Mouse (Mus musculus) liver, embryonic 14.5 days (tissue): Measurements from ENCODE around the gene Bud31. TPM values are rescaled to one million over a fixed set of nuclear protein-coding genes. Genes with fewer than 3 reads are reported as not detected.

Experiments
- ATAC-seq: fragments of 200-750 bp; cut with Nextera tagmentation; 2 replicates; pipeline ENCODE4 v1.8.0; 2017; ENCODE audit warnings: moderate number of reproducible peaks, mild to moderate bottlenecking, moderate library complexity; ENCODE audit not compliant: insufficient read depth
- DNase-seq, 3 experiments: peaks; one replicate each; pipeline ENCODE4 v3.0.0-alpha.2; 2012 to 2013; ENCODE audit warnings: low read depth in 3 of 3, low spot score in 3 of 3
- H3K27ac ChIP-seq: fragments of 300-500 bp; sonication (generic); 2 replicates; pipeline ENCODE4 v1.5.1; 2014; ENCODE audit warnings: moderate library complexity, mild to moderate bottlenecking, control low read depth, inconsistent platforms
- H3K27me3 ChIP-seq: fragments of 300-500 bp; sonication (generic); 2 replicates; pipeline ENCODE4 v1.6.1; 2014; ENCODE audit warnings: mild to moderate bottlenecking, low read length, moderate library complexity; ENCODE audit not compliant: control insufficient read depth, insufficient read depth
- H3K36me3 ChIP-seq: fragments of 300-500 bp; sonication (generic); replicated peaks from 2 replicates; pipeline ENCODE4 v1.6.1; 2014; ENCODE audit warnings: low read depth; ENCODE audit not compliant: control insufficient read depth, insufficient read depth
- H3K4me1 ChIP-seq, 2 experiments: fragments of 200-500 bp in 1 of 2; fragments of 300-500 bp in 1 of 2; sonication (generic) in 1 of 2; replicated peaks; 2 replicates each; pipeline ENCODE4 v1.6.1; 2012 to 2014; ENCODE audit warnings: antibody characterized with exemption in 1 of 2, inconsistent platforms in 1 of 2, low read length in 1 of 2; ENCODE audit not compliant: control insufficient read depth in 2 of 2, insufficient read depth in 2 of 2
- H3K4me2 ChIP-seq: fragments of 300-500 bp; sonication (generic); 2 replicates; pipeline ENCODE4 v1.6.1; 2014; ENCODE audit warnings: low read depth, mild to moderate bottlenecking, control low read depth, moderate library complexity
- H3K4me3 ChIP-seq, 2 experiments: fragments of 200-500 bp in 1 of 2; fragments of 300-500 bp in 1 of 2; sonication (generic) in 1 of 2; 2 replicates each; pipeline ENCODE4 v1.5.1; 2012 to 2014; ENCODE audit warnings: low read depth in 2 of 2, low read length in 2 of 2, mild to moderate bottlenecking in 2 of 2, control low read depth in 1 of 2, inconsistent platforms in 1 of 2, moderate library complexity in 1 of 2; ENCODE audit not compliant: insufficient read depth in 1 of 2
- H3K9ac ChIP-seq: fragments of 300-500 bp; sonication (generic); replicated peaks from 2 replicates; pipeline ENCODE4 v1.6.1; 2014; ENCODE audit warnings: mild to moderate bottlenecking, control low read depth, moderate library complexity
- H3K9me3 ChIP-seq: fragments of 300-500 bp; sonication (generic); 2 replicates; pipeline ENCODE4 v1.6.1; 2016; ENCODE audit warnings: low read length, mixed read lengths; ENCODE audit not compliant: control insufficient read depth
- CTCF ChIP-seq: IDR thresholded peaks from 2 replicates; pipeline ENCODE4 v1.5.1; 2016; ENCODE audit warnings: antibody characterized with exemption, low read depth, control low read depth
- EP300 ChIP-seq: IDR thresholded peaks from 2 replicates; pipeline ENCODE4 v1.6.1; 2016; ENCODE audit warnings: antibody characterized with exemption, low read depth
- WGBS: fragments of 180-500 bp; shearing (Covaris S2); extraction: QIAGEN DNeasy Blood & Tissue Kit; methylation state at CpG from one replicate; pipeline ENCODE4 v1.1.7; 2014; ENCODE audit not compliant: insufficient replicate concordance; 5-methylcytosine and 5-hydroxymethylcytosine counted together
- polyA plus RNA-seq, 2 experiments: library from polyadenylated mRNA; depleted of rRNA in 1 of 2; stranded (reverse) in 1 of 2; unstranded in 1 of 2; fragments of >200 nt; fragmentation: Nextera tagmentation in 1 of 2; extraction: Ambion mirVana in 1 of 2; gene quantifications; 2 replicates each; pipeline versions ENCODE4 v1.2.1 to v1.2.3; 2012 to 2014

Bud31 gene
- polyA plus RNA-seq, 2 experiments, result 79.2 to 155 TPM

GRCm38 (mm10) chr5:145113416-145113815 lies 26.7 kb upstream of the Bud31 start:
- no peak for ATAC-seq
- WGBS, result 36% methylated on average over 2 of the region's 2 CpGs
- DNase-seq, result no peak
- no peaks in the 10 kb centered on the region for H3K4me1 ChIP-seq
- no peak overlapping the region for H3K9ac ChIP-seq
- H3K4me2 ChIP-seq, result peak overlapping the region; percentile 71
- peaks cover 4% of the 10 kb centered on the region; the same call in 1 of the 2 replicates for H3K36me3 ChIP-seq
- no peaks in the 10 kb centered on the region for H3K27me3 ChIP-seq
- peak overlapping the region; percentile 59 to 82; a peak in 2 of 4 replicates for H3K4me3 ChIP-seq
- no peak overlapping the region for H3K27ac ChIP-seq
- no peaks in the 10 kb centered on the region for H3K9me3 ChIP-seq
- no peak for TF ChIP-seq CTCF
- TF ChIP-seq EP300, result no peak

GRCm38 (mm10) chr5:145114071-145114605 lies 26.0 kb upstream of the Bud31 start, which contains the start of gene Arpc1b:
Arpc1b (plus strand) TSS chr5:145114215.
- WGBS, result under 1% methylated on average over 52 of the region's 53 CpGs
- no peaks in the 10 kb centered on the region for H3K4me1 ChIP-seq
- peak within 1 kb of the TSS; percentile 57 for H3K9ac ChIP-seq
- H3K27ac ChIP-seq, result no peak within 1 kb of the TSS
- no peaks in the 10 kb centered on the region for H3K36me3 ChIP-seq
- ATAC-seq (peak; percentile 66), DNase-seq (peak in 2 of 3 experiments; percentile 32 to 47)
- H3K4me3 ChIP-seq, result peak within 1 kb of the TSS; percentile 59 to 82
- no peak for TF ChIP-seq CTCF
- TF ChIP-seq EP300, result no peak
- no peaks in the 10 kb centered on the region for H3K9me3 ChIP-seq
- H3K27me3 ChIP-seq, result no peaks in the 10 kb centered on the region
- peak within 1 kb of the TSS; percentile 71 for H3K4me2 ChIP-seq

- no peaks in the 10 kb centered on the region for H3K4me1 ChIP-seq
- H3K9me3 ChIP-seq, result no peaks in the 10 kb centered on the region
- H3K27ac ChIP-seq, result no peak overlapping the region
- peak overlapping the region; percentile 59 to 82 for H3K4me3 ChIP-seq
- H3K27me3 ChIP-seq, result no peaks in the 10 kb centered on the region
- peak overlapping the region; percentile 57 for H3K9ac ChIP-seq
- WGBS, result 5% methylated on average over 40 of the region's 40 CpGs
- no peak for TF ChIP-seq EP300
- no peak for TF ChIP-seq CTCF
- DNase-seq, result no peak
- H3K4me2 ChIP-seq, result peak overlapping the region; percentile 71
- H3K36me3 ChIP-seq, result no peaks in the 10 kb centered on the region
- peak; percentile 38; the same call in 1 of the 2 replicates for ATAC-seq
These were observed 25.3 kb upstream of the Bud31 start for GRCm38 (mm10) chr5:145114606-145115473.

- Histone ChIP-seq H3K36me3 (no peaks in the 10 kb centered on the region), H3K4me1 (no peaks in the 10 kb centered on the region), H3K4me2 (peak overlapping the region; percentile 71), H3K4me3 (peak overlapping the region in 1 of 2 experiments; percentile 14; a peak in 1 of 4 replicates), H3K9me3 (no peaks in the 10 kb centered on the region), H3K27ac (no peak overlapping the region), H3K9ac (no peak overlapping the region), H3K27me3 (no peaks in the 10 kb centered on the region)
- ATAC-seq (no peak), DNase-seq (no peak)
- TF ChIP-seq CTCF, result no peak
- TF ChIP-seq EP300, result no peak
- 70% methylated on average over 5 of the region's 5 CpGs for WGBS
These were observed 24.4 kb upstream of the Bud31 start for GRCm38 (mm10) chr5:145115736-145116135.

GRCm38 (mm10) chr5:145116316-145116715 lies 23.8 kb upstream of the Bud31 start:
- no peaks in the 10 kb centered on the region for H3K4me1 ChIP-seq
- no peaks in the 10 kb centered on the region for H3K27me3 ChIP-seq
- TF ChIP-seq CTCF, result no peak
- no peak for TF ChIP-seq EP300
- H3K4me3 ChIP-seq, result peak overlapping the region in 1 of 2 experiments; percentile 16; a peak in 1 of 4 replicates
- ATAC-seq (no peak), DNase-seq (no peak)
- 10% methylated on average over 4 of the region's 4 CpGs for WGBS
- H3K27ac ChIP-seq, result no peak overlapping the region
- H3K9me3 ChIP-seq, result no peaks in the 10 kb centered on the region
- no peaks in the 10 kb centered on the region for H3K36me3 ChIP-seq
- H3K9ac ChIP-seq, result no peak overlapping the region
- peak overlapping the region; percentile 71 for H3K4me2 ChIP-seq
